Mouse (Mus musculus): Measurements from ENCODE around the gene Pde2a. TPM values are rescaled to one million over a fixed set of nuclear protein-coding genes. Genes with fewer than 3 reads are reported as not detected.

The Pde2a gene
- total RNA-seq, 2 experiments from 2014 or later, result 48.2 to 48.4 TPM

DNA sequence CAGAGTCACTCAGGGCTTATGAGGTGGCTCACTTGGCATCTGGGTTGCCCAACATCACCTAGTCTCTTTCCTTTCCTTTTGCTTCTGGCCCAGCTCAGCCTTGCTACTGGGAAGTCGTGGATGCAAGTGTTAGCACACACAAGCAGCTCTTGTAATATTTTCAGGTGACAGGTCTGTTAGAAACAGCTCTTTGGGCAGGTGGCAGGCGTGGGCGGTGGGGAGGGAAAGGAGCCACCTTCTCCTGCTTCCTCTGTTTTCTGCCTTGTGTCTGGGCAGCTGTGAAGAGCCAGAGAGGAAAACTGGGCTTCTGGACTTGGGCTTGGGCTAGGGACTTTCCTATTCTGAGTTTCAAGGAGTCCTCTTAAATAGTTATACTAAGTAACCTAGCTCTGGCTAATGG, 54.5 kb downstream of the Pde2a start:
- no peak for DNase-seq

DNA sequence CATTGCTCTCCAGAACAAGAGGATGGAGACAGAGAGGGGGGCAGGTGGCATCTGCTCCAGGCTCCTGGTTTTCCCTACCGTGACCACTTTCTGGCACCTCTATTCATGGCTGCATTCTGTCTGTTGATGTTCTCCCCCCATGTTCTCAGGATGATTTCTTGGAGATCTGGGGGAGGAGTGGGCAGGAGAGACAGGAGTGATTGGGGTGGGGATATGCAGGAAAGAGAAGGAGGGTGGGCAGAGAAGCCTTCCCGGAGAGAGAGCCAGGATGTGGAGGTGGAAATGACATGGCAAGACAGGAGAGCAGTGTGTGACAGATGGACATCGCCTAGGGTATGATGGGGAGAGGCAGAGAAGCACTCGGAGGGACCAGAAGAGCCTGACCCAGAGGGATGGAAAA, 55.0 kb downstream of the Pde2a start:
- DNase-seq, result no peak

DNA sequence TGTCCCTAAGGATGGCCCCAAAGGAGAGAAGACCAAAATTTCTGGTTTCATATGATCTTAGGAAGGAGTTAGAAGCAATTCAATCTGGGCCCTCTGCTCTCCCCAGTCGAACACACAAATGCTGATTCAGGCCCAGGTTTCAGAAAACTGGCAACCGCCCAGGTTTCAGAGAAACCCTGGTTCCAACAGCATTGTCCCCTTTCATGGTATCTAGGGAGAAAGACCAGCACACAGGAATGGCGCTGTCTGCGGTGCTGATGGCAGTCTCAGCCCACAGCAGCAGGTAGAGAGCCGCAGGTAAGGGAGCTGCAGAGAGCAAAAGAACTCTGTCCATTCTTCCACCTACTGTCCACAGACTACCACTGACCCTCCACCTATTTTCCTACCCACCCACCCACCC, 55.7 kb downstream of the Pde2a start:
- no peak for DNase-seq

- DNase-seq, result no peak
These were observed 56.6 kb downstream of the Pde2a start for GRCm38 (mm10) chr7:101478099-101478498.

DNA sequence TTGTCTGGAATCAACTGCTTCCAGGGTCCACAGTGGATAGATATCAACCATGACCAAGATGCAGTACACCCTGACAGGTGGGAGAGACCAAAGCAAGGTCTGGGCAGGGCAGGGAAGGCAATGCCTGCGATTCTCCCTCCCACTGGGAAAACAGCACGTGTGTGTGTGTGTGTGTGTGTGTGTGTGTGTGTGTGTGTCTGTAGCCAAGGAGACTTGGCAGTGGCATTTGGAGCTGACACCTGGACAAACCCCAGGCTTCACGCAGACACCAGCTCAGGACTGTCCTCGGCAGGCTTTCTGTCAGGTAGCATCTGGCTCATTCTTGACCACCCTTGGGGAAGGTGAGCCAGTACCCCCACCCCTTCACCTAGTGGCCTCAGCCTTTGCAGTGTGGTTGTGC, 58.4 kb downstream of the Pde2a start:
- DNase-seq, result no peak

GRCm38 (mm10) chr7:101480671-101481070, 59.2 kb downstream of the Pde2a start:
- DNase-seq, result no peak

GRCm38 (mm10) chr7:101481872-101482498, 60.5 kb downstream of the Pde2a start:
- no peak for DNase-seq

- DNase-seq, result no peak
These were observed 61.1 kb downstream of the Pde2a start for GRCm38 (mm10) chr7:101482499-101483081.

DNA sequence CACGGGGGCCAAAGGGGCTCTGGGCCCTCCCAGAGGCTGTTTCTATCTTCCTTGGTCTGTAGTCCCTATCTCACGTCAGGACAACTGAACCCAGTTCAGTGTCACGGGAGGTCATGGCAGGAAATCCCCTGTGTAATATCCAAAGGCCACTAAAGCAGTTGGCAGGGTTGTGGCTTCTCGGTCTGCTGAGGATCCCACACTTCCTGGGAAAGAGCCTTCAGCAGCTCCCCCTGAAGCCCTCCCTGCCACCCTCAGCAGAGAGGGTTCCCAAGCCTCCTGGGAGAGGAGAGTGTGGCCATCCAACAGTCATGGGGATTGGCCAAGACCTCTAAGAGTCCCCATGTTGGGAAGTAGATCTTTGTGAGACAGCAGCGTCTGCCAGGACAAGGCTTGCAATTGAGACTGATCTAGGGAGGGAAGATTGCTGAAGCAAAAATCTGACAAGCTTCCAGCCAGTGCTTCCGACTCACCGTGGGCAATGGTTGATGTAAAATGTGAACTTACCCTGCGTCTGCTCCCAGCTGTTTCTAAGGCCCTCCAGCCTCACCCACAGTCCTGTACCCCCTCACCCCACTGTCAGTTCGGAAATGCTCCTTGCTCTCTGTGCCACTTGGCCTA, 62.1 kb downstream of the Pde2a start:
- no peak for DNase-seq

- no peak for DNase-seq
These were observed 65.6 kb downstream of the Pde2a start for GRCm38 (mm10) chr7:101487102-101487501.

DNA sequence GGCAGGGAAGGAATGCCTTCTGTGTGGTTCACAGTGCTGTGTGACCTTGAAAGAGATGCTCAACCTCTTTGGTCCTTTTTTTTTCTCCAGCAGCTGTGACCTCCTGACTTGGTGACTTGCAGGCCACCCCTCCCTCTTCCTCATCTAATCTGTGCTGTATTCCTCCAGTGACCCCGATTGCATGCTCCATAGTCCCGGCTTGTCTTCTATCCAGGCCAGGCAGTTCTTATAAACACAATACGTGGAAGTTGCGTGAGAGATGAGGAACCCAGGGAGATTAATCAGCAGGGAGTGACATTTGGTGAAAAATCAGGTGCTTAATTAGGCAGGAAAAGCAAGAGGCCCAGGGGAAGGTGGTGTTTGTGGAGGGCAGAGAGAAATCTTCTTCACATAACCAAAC, 69.5 kb downstream of the Pde2a start:
- no peak for DNase-seq

- DNase-seq, result no peak
These were observed 76.9 kb downstream of the Pde2a start for GRCm38 (mm10) chr7:101498385-101498784.

GRCm38 (mm10) chr7:101499251-101499650, 77.8 kb downstream of the Pde2a start:
- no peak for DNase-seq

DNA sequence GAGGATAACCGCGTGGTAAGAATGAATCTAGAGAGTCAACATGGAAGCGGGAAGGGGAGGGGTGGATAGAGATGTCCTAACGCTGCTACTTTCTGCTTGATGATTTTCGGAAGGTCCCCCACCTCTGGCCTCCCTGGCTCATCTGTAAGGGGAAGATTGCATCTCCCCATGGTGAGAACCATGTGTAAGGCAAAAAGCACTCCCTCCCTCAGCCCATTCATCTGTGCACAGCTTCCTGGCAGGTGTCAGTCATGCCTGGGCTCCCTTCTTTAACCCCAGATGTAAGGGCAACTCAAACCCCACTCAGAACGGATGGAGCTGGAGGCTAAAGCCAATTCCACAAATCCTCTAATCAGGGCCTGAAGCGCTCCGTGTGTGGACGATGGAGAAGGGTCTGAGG, 78.2 kb downstream of the Pde2a start:
- DNase-seq, result no peak

- no peak for DNase-seq
These were observed 79.7 kb downstream of the Pde2a start for GRCm38 (mm10) chr7:101501236-101501635.

DNA sequence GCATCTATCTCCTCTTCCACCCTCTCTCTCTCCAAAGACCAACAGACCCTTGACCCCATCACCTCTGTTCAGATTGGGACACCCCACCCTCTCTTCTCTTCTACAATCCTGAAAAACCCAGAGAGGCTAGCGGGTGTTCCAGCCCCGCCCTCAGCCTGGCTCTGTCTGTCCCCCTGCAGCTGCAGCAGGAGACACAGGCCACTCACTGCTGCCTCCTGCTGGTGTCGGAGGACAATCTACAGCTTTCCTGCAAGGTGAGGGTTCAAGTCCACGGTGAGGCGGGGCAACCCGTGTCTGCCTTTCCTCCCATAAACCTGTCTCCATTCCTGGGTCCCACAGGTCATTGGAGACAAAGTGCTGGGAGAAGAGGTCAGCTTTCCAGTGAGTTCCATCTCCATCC, 80.2 kb downstream of the Pde2a start:
- no peak for DNase-seq

DNA sequence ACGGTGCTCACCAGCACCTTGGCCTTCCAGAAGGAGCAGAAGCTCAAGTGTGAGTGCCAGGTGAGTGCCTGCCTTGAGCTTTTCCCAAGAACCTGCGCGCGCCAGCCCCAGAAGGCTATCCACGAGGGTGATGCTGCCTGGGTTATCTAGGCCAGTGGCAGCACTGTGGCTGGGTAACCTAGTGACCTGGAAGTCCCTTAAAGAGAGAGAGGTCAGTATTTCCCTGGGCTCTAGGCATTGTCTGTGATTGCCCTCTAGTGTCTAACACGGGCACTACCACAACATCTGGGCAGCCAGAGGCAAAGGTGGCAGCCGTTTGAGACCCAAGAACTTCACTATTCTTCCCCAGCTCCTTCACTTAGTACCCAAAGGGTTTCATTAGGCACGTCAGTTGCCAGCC, 81.9 kb downstream of the Pde2a start:
- DNase-seq, result peak; percentile 57

DNA sequence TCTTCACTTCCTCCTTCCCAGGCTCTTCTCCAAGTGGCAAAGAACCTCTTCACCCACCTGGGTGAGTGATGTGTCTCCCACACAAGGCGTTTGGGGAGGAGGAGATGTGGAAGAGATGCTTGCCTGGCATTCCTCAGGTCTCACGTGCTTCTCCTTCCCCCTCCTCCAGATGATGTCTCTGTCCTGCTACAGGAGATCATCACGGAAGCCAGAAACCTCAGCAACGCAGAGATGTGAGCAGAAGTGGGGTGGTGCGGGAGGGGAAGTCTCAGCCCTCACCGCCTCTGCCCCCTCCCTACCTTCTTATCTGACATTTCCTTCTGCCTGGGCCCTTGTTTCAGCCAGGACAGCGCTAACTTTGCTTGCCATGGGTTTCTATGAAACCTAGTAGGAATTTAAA, 82.3 kb downstream of the Pde2a start:
- DNase-seq, result no peak

- peak; percentile 35 for DNase-seq
These were observed 83.0 kb downstream of the Pde2a start for GRCm38 (mm10) chr7:101504507-101504906.

- no peak for DNase-seq
These were observed 87.7 kb downstream of the Pde2a start for GRCm38 (mm10) chr7:101509212-101509611.

DNA sequence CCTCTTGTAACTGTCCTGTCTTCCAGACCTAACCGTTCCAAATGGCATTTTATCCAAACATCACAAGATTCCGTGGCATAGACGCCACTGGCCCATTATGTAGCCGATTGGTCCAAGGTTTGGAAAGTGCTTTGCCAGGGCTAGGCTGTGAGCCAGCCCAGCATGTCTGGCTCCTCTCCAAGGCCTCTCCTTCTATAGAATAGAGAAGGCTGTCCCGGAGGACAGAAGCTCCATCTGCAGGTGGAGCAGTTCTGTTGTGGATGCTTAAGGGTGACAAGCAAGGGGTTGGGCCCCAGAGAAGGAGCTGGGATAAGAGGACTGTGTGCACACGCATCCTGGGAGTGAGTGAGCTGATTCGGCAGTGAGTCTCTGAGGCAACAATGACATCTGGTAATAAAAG, 92.2 kb downstream of the Pde2a start:
- no peak for DNase-seq

GRCm38 (mm10) chr7:101514768-101515167, 93.3 kb downstream of the Pde2a start:
- DNase-seq, result no peak

DNA sequence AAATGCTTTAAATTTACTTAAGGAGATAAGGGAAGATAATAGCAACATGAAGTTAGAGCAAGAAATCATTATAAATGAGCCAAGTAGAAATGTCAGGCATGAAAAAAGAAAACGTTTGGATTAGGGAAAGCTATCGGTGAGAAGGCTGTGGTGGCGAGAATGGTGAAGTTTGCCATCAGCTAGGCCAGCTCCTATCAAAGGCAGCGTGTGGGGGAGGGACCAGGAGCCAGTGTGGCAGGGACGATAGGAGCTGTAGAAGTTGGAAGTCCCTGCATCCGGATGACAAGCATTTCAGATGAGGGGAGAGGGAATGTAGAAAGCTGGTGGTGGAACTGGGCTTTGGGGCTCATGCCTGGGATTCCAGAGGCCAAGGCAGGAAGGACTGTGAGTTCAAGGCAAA, 93.8 kb downstream of the Pde2a start:
- DNase-seq, result no peak

GRCm38 (mm10) chr7:101516460-101516859, 95.0 kb downstream of the Pde2a start:
- no peak for DNase-seq

All from gastrocnemius, postnatal 10 days (tissue).